Mouse (Mus musculus) heart, adult 2 months (tissue): ENCODE measurements around the gene Agfg2. TPM values are rescaled to one million over a fixed set of nuclear protein-coding genes. Genes with fewer than 3 reads are reported as not detected.
A peak's percentile ranks its signal among the peaks of the same experiment; 100 is the strongest.

ENCODE experiments used
- DNase-seq, 2 experiments: peaks; one replicate each; pipeline ENCODE4 v3.0.0; 2021
- H3K27ac ChIP-seq: fragments of 200-600 bp; 2 replicates; pipeline ENCODE4 v1.8.1; 2022
- H3K27me3 ChIP-seq: fragments of 200-500 bp; 2 replicates; pipeline ENCODE4 v1.6.1; 2012; ENCODE audit warnings: mild to moderate bottlenecking, low read length, inconsistent platforms, mixed read lengths; ENCODE audit not compliant: control insufficient read depth, insufficient read depth
- H3K36me3 ChIP-seq: fragments of 200-500 bp; 2 replicates; pipeline ENCODE4 v1.6.1; 2012; ENCODE audit warnings: low read length, inconsistent platforms; ENCODE audit not compliant: control insufficient read depth, insufficient read depth
- H3K4me1 ChIP-seq: fragments of 200-500 bp; 2 replicates; pipeline ENCODE4 v1.6.1; 2011; ENCODE audit warnings: low read length; ENCODE audit not compliant: control insufficient read depth, insufficient read depth
- H3K4me3 ChIP-seq: fragments of 200-600 bp; 2 replicates; pipeline ENCODE4 v1.8.1; 2022
- H3K79me2 ChIP-seq: fragments of 200-500 bp; replicated peaks from 2 replicates; pipeline ENCODE4 v1.6.1; 2012; ENCODE audit warnings: mild to moderate bottlenecking, inconsistent platforms, low read length, moderate library complexity, mixed read lengths; ENCODE audit not compliant: control insufficient read depth, insufficient read depth
- H3K9ac ChIP-seq: fragments of 200-500 bp; 2 replicates; pipeline ENCODE4 v1.6.1; 2012; ENCODE audit warnings: low read depth, mild to moderate bottlenecking, control low read depth, inconsistent platforms, low read length, mixed read lengths
- CTCF ChIP-seq: fragments of 200-600 bp; IDR thresholded peaks from 2 replicates; pipeline ENCODE4 v1.8.1; 2022; ENCODE audit warnings: antibody characterized with exemption, mild to moderate bottlenecking, moderate library complexity
- EP300 ChIP-seq: fragments of 200-500 bp; IDR thresholded peaks from 2 replicates; pipeline ENCODE4 v1.6.1; 2011; ENCODE audit warnings: low read depth, low read length, control low read depth; ENCODE audit not compliant: insufficient read depth
- POLR2A ChIP-seq: fragments of 200-500 bp; IDR thresholded peaks from 2 replicates; pipeline ENCODE4 v1.6.1; 2011; ENCODE audit warnings: mild to moderate bottlenecking, low read depth, low read length, control low read depth; ENCODE audit not compliant: insufficient read depth
- WGBS: fragments of 180-500 bp; shearing (Covaris S2); methylation state at CpG from one replicate; pipeline ENCODE4 v1.1.7; 2018; 5-methylcytosine and 5-hydroxymethylcytosine counted together
- intact Hi-C: fragments of 180-260 bp; cut with DNase I; formaldehyde crosslinking; loops from one replicate; pipeline ENCODE4 v1.15.1; 2025
- polyA plus RNA-seq: library from polyadenylated mRNA; depleted of rRNA; stranded (reverse); fragments of >200 nt; gene quantifications from 2 replicates; pipeline ENCODE4 v1.2.3, GENCODE M21; 2012
- total RNA-seq, 2 experiments: library from RNA; stranded (reverse); gene quantifications; 2 replicates each; pipeline ENCODE4 v1.2.3; 2021

Agfg2 gene
- total and polyA plus RNA-seq, 3 experiments = 11.9 to 19.1 (median 15.6) TPM

GRCm38 (mm10) chr5:137677859-137678258 is 6.7 kb downstream of the Agfg2 start:
- Histone ChIP-seq H3K9ac (no peak overlapping the region), H3K27ac (no peak overlapping the region), H3K4me1 (peaks cover 2% of the 10 kb centered on the region), H3K27me3 (no peaks in the 10 kb centered on the region), H3K79me2 (peaks cover 2% of the 10 kb centered on the region; the same call in 1 of the 2 replicates), H3K4me3 (no peak overlapping the region), H3K36me3 (no peaks in the 10 kb centered on the region)
- TF ChIP-seq EP300 = no peak
- TF ChIP-seq CTCF = no peak
- TF ChIP-seq POLR2A = no peak
- intact Hi-C loops = no loop called here
- WGBS = 91% methylated on average over 8 of the region's 8 CpGs
- DNase-seq = no peak

- 91% methylated on average over 8 of the region's 8 CpGs for WGBS
- TF ChIP-seq EP300 (no peak), POLR2A (no peak), CTCF (no peak)
- intact Hi-C loops = no loop called here
These were observed 9.7 kb downstream of the Agfg2 start for GRCm38 (mm10) chr5:137674786-137675185.

GRCm38 (mm10) chr5:137673015-137673414 is 11.5 kb downstream of the Agfg2 start:
- Histone ChIP-seq H3K79me2 (no peaks in the 10 kb centered on the region), H3K36me3 (peaks cover 3% of the 10 kb centered on the region), H3K4me1 (peaks cover 20% of the 10 kb centered on the region), H3K27ac (peak overlapping the region; percentile 87), H3K9ac (no peak overlapping the region), H3K27me3 (no peaks in the 10 kb centered on the region), H3K4me3 (no peak overlapping the region)
- peak in 1 of 2 experiments; percentile 20 for DNase-seq
- WGBS = 48% methylated on average over 6 of the region's 6 CpGs
- intact Hi-C loops = no loop called here
- TF ChIP-seq EP300 (no peak), POLR2A (no peak), CTCF (no peak)

More at GRCm38 (mm10) chr5:137674786-137675185, 9.7 kb downstream of the Agfg2 start:
- Histone ChIP-seq H3K4me1 (peaks cover 20% of the 10 kb centered on the region), H3K4me3 (no peak overlapping the region), H3K9ac (no peak overlapping the region), H3K36me3 (peaks cover 3% of the 10 kb centered on the region), H3K27ac (no peak overlapping the region), H3K79me2 (no peaks in the 10 kb centered on the region; the same call in 1 of the 2 replicates), H3K27me3 (no peaks in the 10 kb centered on the region)
- DNase-seq = no peak

GRCm38 (mm10) chr5:137672361-137672760 is 12.2 kb downstream of the Agfg2 start:
- no peak overlapping the region for H3K9ac ChIP-seq
- intact Hi-C loops = no loop called here
- peaks cover 20% of the 10 kb centered on the region for H3K4me1 ChIP-seq
- H3K4me3 ChIP-seq = no peak overlapping the region
- peak overlapping the region; percentile 87 for H3K27ac ChIP-seq
- DNase-seq = peak in 1 of 2 experiments; percentile 36
- TF ChIP-seq EP300 = no peak
- TF ChIP-seq POLR2A = no peak
- TF ChIP-seq CTCF = no peak
- H3K36me3 ChIP-seq = peaks cover 3% of the 10 kb centered on the region
- no peaks in the 10 kb centered on the region for H3K27me3 ChIP-seq
- 69% methylated on average over 5 of the region's 5 CpGs for WGBS
- H3K79me2 ChIP-seq = no peaks in the 10 kb centered on the region

- intact Hi-C loops = no loop called here
- DNase-seq = peak; percentile 77 to 86
- 0 out of 2 replicates have a peak overlapping the region, but pooled peaks have one; percentile 0 for H3K9ac ChIP-seq
These were observed 12.9 kb downstream of the Agfg2 start for GRCm38 (mm10) chr5:137671443-137672240.

GRCm38 (mm10) chr5:137670240-137670639 is 14.3 kb downstream of the Agfg2 start:
- Histone ChIP-seq H3K36me3 (peaks cover 3% of the 10 kb centered on the region), H3K27me3 (no peaks in the 10 kb centered on the region), H3K27ac (peak overlapping the region; percentile 76), H3K79me2 (no peaks in the 10 kb centered on the region), H3K4me3 (no peak overlapping the region), H3K4me1 (peaks cover 20% of the 10 kb centered on the region), H3K9ac (no peak overlapping the region)
- intact Hi-C loops = no loop called here
- 93% methylated on average over 1 of the region's 1 CpGs for WGBS
- TF ChIP-seq CTCF = peak; percentile 54
- TF ChIP-seq EP300 = no peak
- DNase-seq = no peak

More at GRCm38 (mm10) chr5:137671443-137672240, 12.9 kb downstream of the Agfg2 start:
- Histone ChIP-seq H3K36me3 (peaks cover 3% of the 10 kb centered on the region), H3K27me3 (no peaks in the 10 kb centered on the region), H3K4me1 (peaks cover 20% of the 10 kb centered on the region), H3K79me2 (no peaks in the 10 kb centered on the region), H3K4me3 (no peak overlapping the region), H3K27ac (peak overlapping the region; percentile 87)
- TF ChIP-seq CTCF = peak; percentile 16; the same call in 1 of the 2 replicates
- peak; percentile 100 for TF ChIP-seq EP300
- peak; percentile 59 for TF ChIP-seq POLR2A
- 4% methylated on average over 9 of the region's 9 CpGs for WGBS
